Mouse (Mus musculus) liver, postnatal 0 days (tissue): ENCODE results near the gene Syn3. TPM values are rescaled to one million over a fixed set of nuclear protein-coding genes. Genes with fewer than 3 reads are reported as not detected.

Experiments
- ATAC-seq: fragments of 200-750 bp; cut with Nextera tagmentation; 2 replicates; pipeline ENCODE4 v1.8.0; 2017; ENCODE audit warnings: mild to moderate bottlenecking, moderate library complexity
- DNase-seq: peaks from one replicate; pipeline ENCODE4 v3.0.0-alpha.2; 2016
- H3K27ac ChIP-seq: fragments of 300-500 bp; sonication (generic); 2 replicates; pipeline ENCODE4 v1.5.1; 2014; ENCODE audit warnings: antibody characterized with exemption, moderate library complexity, mild to moderate bottlenecking, low read depth
- H3K27me3 ChIP-seq: fragments of 300-500 bp; sonication (generic); 2 replicates; pipeline ENCODE4 v1.6.1; 2014; ENCODE audit warnings: low read length, control low read depth, mixed read lengths; ENCODE audit not compliant: insufficient read depth
- H3K36me3 ChIP-seq: fragments of 300-500 bp; sonication (generic); replicated peaks from 2 replicates; pipeline ENCODE4 v1.6.1; 2014; ENCODE audit warnings: mild to moderate bottlenecking, control low read depth, low read length, moderate library complexity, mixed read lengths; ENCODE audit not compliant: insufficient read depth
- H3K4me1 ChIP-seq: fragments of 300-500 bp; sonication (generic); 2 replicates; pipeline ENCODE4 v1.6.1; 2014; ENCODE audit warnings: antibody characterized with exemption, mild to moderate bottlenecking, control low read depth; ENCODE audit not compliant: insufficient read depth
- H3K4me2 ChIP-seq: fragments of 300-500 bp; sonication (generic); 2 replicates; pipeline ENCODE4 v1.6.1; 2014; ENCODE audit warnings: low read depth, mild to moderate bottlenecking, low read length, moderate library complexity, mixed read lengths
- H3K4me3 ChIP-seq: fragments of 300-500 bp; sonication (generic); 2 replicates; pipeline ENCODE4 v1.5.1; 2014; ENCODE audit warnings: low read depth, low read length
- H3K9ac ChIP-seq: fragments of 300-500 bp; sonication (generic); replicated peaks from 2 replicates; pipeline ENCODE4 v1.6.1; 2014; ENCODE audit warnings: mild to moderate bottlenecking, moderate library complexity
- H3K9me3 ChIP-seq: fragments of 300-500 bp; sonication (generic); 2 replicates; pipeline ENCODE4 v1.6.1; 2016; ENCODE audit warnings: mild to moderate bottlenecking, control low read depth, low read length, mixed read lengths
- CTCF ChIP-seq: sonication (generic); IDR thresholded peaks from 2 replicates; pipeline ENCODE4 v1.5.1; 2016; ENCODE audit warnings: antibody characterized with exemption, low read depth
- EP300 ChIP-seq: IDR thresholded peaks from 2 replicates; pipeline ENCODE4 v1.6.1; 2016; ENCODE audit warnings: antibody characterized with exemption, low read depth, mild to moderate bottlenecking
- WGBS: fragments of 180-500 bp; shearing (Covaris S2); extraction: QIAGEN DNeasy Blood & Tissue Kit; methylation state at CpG from one replicate; pipeline ENCODE4 v1.1.7; 2014; ENCODE audit not compliant: insufficient replicate concordance; 5-methylcytosine and 5-hydroxymethylcytosine counted together
- polyA plus RNA-seq: library from polyadenylated mRNA; unstranded; fragments of >200 nt; fragmentation: Nextera tagmentation; extraction: Ambion mirVana; gene quantifications from 2 replicates; pipeline ENCODE4 v1.2.1, GENCODE M21; 2015

Gene Syn3
- polyA plus RNA-seq, 1 experiment from 2014 or later = 0.25 TPM

GRCm38 (mm10) chr10:86359208-86359607, 139.5 kb downstream of the Syn3 start:
- Histone ChIP-seq H3K4me2 (no peak overlapping the region), H3K27me3 (no peaks in the 10 kb centered on the region), H3K27ac (no peak overlapping the region), H3K4me1 (no peaks in the 10 kb centered on the region), H3K9ac (no peak overlapping the region), H3K9me3 (no peaks in the 10 kb centered on the region), H3K4me3 (no peak overlapping the region), H3K36me3 (no peaks in the 10 kb centered on the region)
- ATAC-seq = no peak
- TF ChIP-seq EP300 (no peak), CTCF (no peak)
- no peak for DNase-seq
- WGBS = 68% methylated on average over 2 of the region's 2 CpGs

- DNase-seq = no peak
- H3K9me3 ChIP-seq = no peaks in the 10 kb centered on the region
- no peak overlapping the region for H3K9ac ChIP-seq
- H3K4me1 ChIP-seq = no peaks in the 10 kb centered on the region
- no peak for TF ChIP-seq CTCF
- TF ChIP-seq EP300 = no peak
- no peak overlapping the region for H3K4me3 ChIP-seq
- H3K27me3 ChIP-seq = no peaks in the 10 kb centered on the region
- no peak overlapping the region for H3K27ac ChIP-seq
- no peaks in the 10 kb centered on the region for H3K36me3 ChIP-seq
- H3K4me2 ChIP-seq = no peak overlapping the region
- ATAC-seq = no peak
- WGBS = 78% methylated on average over 7 of the region's 7 CpGs
Observed at GRCm38 (mm10) chr10:86358307-86358975, 140.3 kb downstream of the Syn3 start.

GRCm38 (mm10) chr10:86356819-86357563, 141.7 kb downstream of the Syn3 start:
- H3K4me2 ChIP-seq = no peak overlapping the region
- H3K9me3 ChIP-seq = no peaks in the 10 kb centered on the region
- 50% methylated on average over 5 of the region's 5 CpGs for WGBS
- TF ChIP-seq EP300 (no peak), CTCF (peak; percentile 81)
- 0 out of 2 replicates have a peak, but pooled peaks cover 3% of the 10 kb centered on the region for H3K4me1 ChIP-seq
- no peaks in the 10 kb centered on the region for H3K36me3 ChIP-seq
- DNase-seq (no peak), ATAC-seq (peak; percentile 61; the same call in 1 of the 2 replicates)
- no peak overlapping the region for H3K27ac ChIP-seq
- no peaks in the 10 kb centered on the region for H3K27me3 ChIP-seq
- H3K4me3 ChIP-seq = no peak overlapping the region
- no peak overlapping the region for H3K9ac ChIP-seq

- Histone ChIP-seq H3K36me3 (no peaks in the 10 kb centered on the region), H3K27me3 (no peaks in the 10 kb centered on the region), H3K9ac (no peak overlapping the region), H3K4me1 (0 out of 2 replicates have a peak, but pooled peaks cover 3% of the 10 kb centered on the region), H3K4me2 (no peak overlapping the region), H3K9me3 (no peaks in the 10 kb centered on the region), H3K4me3 (no peak overlapping the region), H3K27ac (no peak overlapping the region)
- 57% methylated on average over 3 of the region's 3 CpGs for WGBS
- TF ChIP-seq CTCF (no peak), EP300 (peak; percentile 76; the same call in 1 of the 2 replicates)
- ATAC-seq (peak; percentile 61), DNase-seq (no peak)
Observed at GRCm38 (mm10) chr10:86352521-86352920, 146.2 kb downstream of the Syn3 start.

GRCm38 (mm10) chr10:86351287-86351686, 147.4 kb downstream of the Syn3 start:
- Histone ChIP-seq H3K4me1 (0 out of 2 replicates have a peak, but pooled peaks cover 3% of the 10 kb centered on the region), H3K4me3 (no peak overlapping the region), H3K4me2 (no peak overlapping the region), H3K9ac (no peak overlapping the region), H3K36me3 (no peaks in the 10 kb centered on the region), H3K27me3 (no peaks in the 10 kb centered on the region), H3K9me3 (no peaks in the 10 kb centered on the region), H3K27ac (no peak overlapping the region)
- peak; percentile 28; the same call in 1 of the 2 replicates for TF ChIP-seq EP300
- no peak for TF ChIP-seq CTCF
- DNase-seq (no peak), ATAC-seq (0 out of 2 replicates have a peak, but pooled peaks have one; percentile 48)
- 48% methylated on average over 2 of the region's 2 CpGs for WGBS

GRCm38 (mm10) chr10:86346235-86346840, 152.4 kb downstream of the Syn3 start:
- no peak for TF ChIP-seq EP300
- 0 out of 2 replicates have a peak overlapping the region, but pooled peaks have one; percentile 23 for H3K27ac ChIP-seq
- H3K4me2 ChIP-seq = no peak overlapping the region
- no peak overlapping the region for H3K4me3 ChIP-seq
- no peak for ATAC-seq
- no peaks in the 10 kb centered on the region for H3K36me3 ChIP-seq
- H3K9ac ChIP-seq = no peak overlapping the region
- peak; percentile 28 for DNase-seq
- WGBS = 51% methylated on average over 3 of the region's 3 CpGs
- H3K9me3 ChIP-seq = no peaks in the 10 kb centered on the region
- H3K4me1 ChIP-seq = peaks cover 16% of the 10 kb centered on the region
- H3K27me3 ChIP-seq = no peaks in the 10 kb centered on the region
